Mouse (Mus musculus) G1E (cell line): ENCODE results near the gene Tmem150a. TPM values are rescaled to one million over a fixed set of nuclear protein-coding genes. Genes with fewer than 3 reads are reported as not detected.

Source experiments
- ATAC-seq: 2 replicates; pipeline ENCODE4 v1.8.0; 2016; ENCODE audit warnings: mild to moderate bottlenecking; ENCODE audit not compliant: insufficient number of reproducible peaks, poor library complexity, low FRiP score, severe bottlenecking; ENCODE audit errors: extremely low read depth
- DNase-seq: peaks from one replicate; pipeline ENCODE4 v3.0.0; 2012; ENCODE audit warnings: low spot score
- H3K27me3 ChIP-seq: 2 replicates; pipeline ENCODE4 v1.6.1; 2012; ENCODE audit warnings: mild to moderate bottlenecking, low read length, inconsistent platforms; ENCODE audit not compliant: insufficient read depth
- H3K36me3 ChIP-seq: replicated peaks from 2 replicates; pipeline ENCODE3; 2012; ENCODE audit warnings: mild to moderate bottlenecking, inconsistent platforms
- H3K4me1 ChIP-seq: 2 replicates; pipeline ENCODE4 v1.6.1; 2012; ENCODE audit warnings: low read depth, low read length, inconsistent platforms, mixed read lengths; ENCODE audit not compliant: insufficient read depth
- H3K4me3 ChIP-seq: 2 replicates; pipeline ENCODE4 v1.5.1; 2012; ENCODE audit warnings: low read depth, mild to moderate bottlenecking, inconsistent platforms, low read length, moderate library complexity, mixed read lengths
- H3K9me3 ChIP-seq: replicated peaks from 2 replicates; pipeline ENCODE4 v1.6.1; 2012; ENCODE audit warnings: inconsistent platforms
- CTCF ChIP-seq: IDR thresholded peaks from 2 replicates; pipeline ENCODE4 v1.5.1; 2012; ENCODE audit warnings: low read depth, low read length, inconsistent platforms, mixed read lengths
- GATA1 ChIP-seq: IDR thresholded peaks from 2 replicates; pipeline ENCODE4 v1.6.1; 2012; ENCODE audit warnings: borderline replicate concordance, low read length, inconsistent platforms, mixed read lengths
- GATA2 ChIP-seq: IDR thresholded peaks from 2 replicates; pipeline ENCODE4 v1.6.1; 2012; ENCODE audit warnings: low read depth, low read length, inconsistent platforms, borderline replicate concordance
- POLR2AphosphoS5 ChIP-seq: IDR thresholded peaks from 2 replicates; pipeline ENCODE4 v1.6.1; 2012; ENCODE audit warnings: low read depth, low read length, inconsistent platforms; ENCODE audit not compliant: insufficient replicate concordance
- TAL1 ChIP-seq: conservative IDR thresholded peaks from 2 replicates; pipeline ENCODE4 v1.6.1; 2012; ENCODE audit warnings: low read depth, low read length, inconsistent platforms, mixed read lengths
- polyA plus RNA-seq: library from polyadenylated mRNA; stranded (reverse); fragments of >175 nt; gene quantifications from 2 replicates; pipeline ENCODE4 v1.2.3, GENCODE M21; 2012
- total RNA-seq, 2 experiments: library from RNA; stranded (forward) in 1 of 2; stranded (reverse) in 1 of 2; fragments of 200-1000 nt in 1 of 2; fragments of >200 nt in 1 of 2; fragmentation: Nextera tagmentation in 1 of 2; gene quantifications; 2 replicates each; pipeline ENCODE4 v1.2.3; 2014 to 2017

Tmem150a gene
- total and polyA plus RNA-seq, 3 experiments = 0.55 to 6.0 (median 5.1) TPM

- TF ChIP-seq GATA2 (no peak), TAL1 (peak; percentile 89)
- Histone ChIP-seq H3K9me3 (no peaks in the 10 kb centered on the region), H3K27me3 (peaks cover 9% of the 10 kb centered on the region; the same call in 1 of the 2 replicates), H3K4me3 (peak overlapping the region; percentile 54; the same call in 1 of the 2 replicates), H3K4me1 (peaks cover 89% of the 10 kb centered on the region), H3K36me3 (peaks cover 76% of the 10 kb centered on the region)
- ATAC-seq = peak; percentile 67
- peak; percentile 68 for DNase-seq
These were observed 2.2 kb downstream of the Tmem150a start for GRCm38 (mm10) chr6:72357164-72358079.

GRCm38 (mm10) chr6:72358086-72358764 is 3.0 kb downstream of the Tmem150a start:
- peaks cover 9% of the 10 kb centered on the region; the same call in 1 of the 2 replicates for H3K27me3 ChIP-seq
- H3K4me3 ChIP-seq = peak overlapping the region; percentile 54; the same call in 1 of the 2 replicates
- no peaks in the 10 kb centered on the region for H3K9me3 ChIP-seq
- DNase-seq = no peak
- TF ChIP-seq TAL1 (no peak), CTCF (no peak), POLR2AphosphoS5 (no peak), GATA1 (no peak), GATA2 (no peak)
- peaks cover 68% of the 10 kb centered on the region for H3K36me3 ChIP-seq
- no peak for ATAC-seq
- peaks cover 86% of the 10 kb centered on the region for H3K4me1 ChIP-seq

GRCm38 (mm10) chr6:72359343-72359742 is 4.1 kb downstream of the Tmem150a start:
- Histone ChIP-seq H3K4me1 (peaks cover 86% of the 10 kb centered on the region), H3K36me3 (peaks cover 58% of the 10 kb centered on the region), H3K9me3 (no peaks in the 10 kb centered on the region), H3K27me3 (peaks cover 9% of the 10 kb centered on the region; the same call in 1 of the 2 replicates), H3K4me3 (peak overlapping the region; percentile 7; the same call in 1 of the 2 replicates)
- ATAC-seq = no peak
- no peak for DNase-seq
- TF ChIP-seq TAL1 (no peak), CTCF (no peak), GATA2 (no peak), POLR2AphosphoS5 (no peak), GATA1 (no peak)

- Histone ChIP-seq H3K36me3 (peaks cover 53% of the 10 kb centered on the region), H3K4me3 (peak overlapping the region; percentile 77; the same call in 1 of the 2 replicates), H3K4me1 (peaks cover 81% of the 10 kb centered on the region), H3K9me3 (no peaks in the 10 kb centered on the region), H3K27me3 (peaks cover 5% of the 10 kb centered on the region; the same call in 1 of the 2 replicates)
- ATAC-seq (no peak), DNase-seq (no peak)
- TF ChIP-seq CTCF (no peak), TAL1 (no peak), GATA2 (no peak), GATA1 (no peak), POLR2AphosphoS5 (no peak)
These were observed 4.8 kb downstream of the Tmem150a start for GRCm38 (mm10) chr6:72359891-72360598.

- Histone ChIP-seq H3K36me3 (peaks cover 52% of the 10 kb centered on the region), H3K4me1 (peaks cover 79% of the 10 kb centered on the region), H3K27me3 (peaks cover 4% of the 10 kb centered on the region; the same call in 1 of the 2 replicates), H3K4me3 (peak overlapping the region; percentile 77; the same call in 1 of the 2 replicates), H3K9me3 (no peaks in the 10 kb centered on the region)
- TF ChIP-seq CTCF = no peak
- TF ChIP-seq TAL1 = no peak
- TF ChIP-seq GATA1 = no peak
- no peak for TF ChIP-seq GATA2
- ATAC-seq (no peak), DNase-seq (no peak)
These were observed 5.3 kb downstream of the Tmem150a start for GRCm38 (mm10) chr6:72360599-72360935.
